Mouse (Mus musculus): ENCODE measurements around the gene Ferd3l.

The Ferd3l gene

GRCm38 (mm10) chr12:33928331-33929192, at the start of gene Ferd3l:
TSS of gene Ferd3l (plus strand) at chr12:33928425.
- no peak for DNase-seq (ENCODE audit: low spot score)

GRCm38 (mm10) chr12:33893956-33894355, 34.3 kb upstream of the Ferd3l start:
- no peak for DNase-seq (ENCODE audit: low spot score)

GRCm38 (mm10) chr12:33894621-33895020, 33.6 kb upstream of the Ferd3l start:
- no peak for DNase-seq (ENCODE audit: low spot score)

- DNase-seq (ENCODE audit: low spot score) = no peak
These were observed 1.5 kb upstream of the Ferd3l start for GRCm38 (mm10) chr12:33926751-33927150.

- no peak for DNase-seq (ENCODE audit: low spot score)
These were observed 709 bp upstream of the Ferd3l start for GRCm38 (mm10) chr12:33927334-33928098.

GRCm38 (mm10) chr12:33952843-33953242, 24.6 kb downstream of the Ferd3l start:
- no peak for DNase-seq (ENCODE audit: low spot score)

- no peak for DNase-seq (ENCODE audit: low spot score)
These were observed 26.8 kb downstream of the Ferd3l start for GRCm38 (mm10) chr12:33954931-33955565.

GRCm38 (mm10) chr12:33955606-33956295, 27.5 kb downstream of the Ferd3l start:
- no peak for DNase-seq (ENCODE audit: low spot score)

GRCm38 (mm10) chr12:33956576-33957399, 28.6 kb downstream of the Ferd3l start:
- DNase-seq (ENCODE audit: low spot score) = no peak

- DNase-seq (ENCODE audit: low spot score) = no peak
These were observed 29.4 kb downstream of the Ferd3l start, which contains the start of gene Twist1 for GRCm38 (mm10) chr12:33957400-33958240. TSS of gene Twist1 (plus strand) at chr12:33957671.

- no peak for DNase-seq (ENCODE audit: low spot score)
These were observed 30.3 kb downstream of the Ferd3l start for GRCm38 (mm10) chr12:33958241-33959194.

- DNase-seq (ENCODE audit: low spot score) = no peak
These were observed 31.0 kb downstream of the Ferd3l start for GRCm38 (mm10) chr12:33959206-33959605.

GRCm38 (mm10) chr12:33959846-33960245, 31.6 kb downstream of the Ferd3l start:
- DNase-seq (ENCODE audit: low spot score) = no peak

- DNase-seq (ENCODE audit: low spot score) = no peak
These were observed 32.8 kb downstream of the Ferd3l start for GRCm38 (mm10) chr12:33961013-33961412.

GRCm38 (mm10) chr12:33962118-33962772, 34.0 kb downstream of the Ferd3l start:
- no peak for DNase-seq (ENCODE audit: low spot score)

GRCm38 (mm10) chr12:33962773-33963130, 34.5 kb downstream of the Ferd3l start:
- no peak for DNase-seq (ENCODE audit: low spot score)

GRCm38 (mm10) chr12:33963671-33964369, 35.6 kb downstream of the Ferd3l start:
- DNase-seq (ENCODE audit: low spot score) = no peak

- no peak for DNase-seq (ENCODE audit: low spot score)
These were observed 36.2 kb downstream of the Ferd3l start for GRCm38 (mm10) chr12:33964427-33964826.
